Mouse (Mus musculus) left cerebral cortex, adult 11 months (tissue): ENCODE data around the gene Ifi206.

ENCODE experiments used
- DNase-seq: peaks from one replicate; pipeline ENCODE4 v3.0.0; 2022; ENCODE audit warnings: low spot score

The Ifi206 gene

DNA sequence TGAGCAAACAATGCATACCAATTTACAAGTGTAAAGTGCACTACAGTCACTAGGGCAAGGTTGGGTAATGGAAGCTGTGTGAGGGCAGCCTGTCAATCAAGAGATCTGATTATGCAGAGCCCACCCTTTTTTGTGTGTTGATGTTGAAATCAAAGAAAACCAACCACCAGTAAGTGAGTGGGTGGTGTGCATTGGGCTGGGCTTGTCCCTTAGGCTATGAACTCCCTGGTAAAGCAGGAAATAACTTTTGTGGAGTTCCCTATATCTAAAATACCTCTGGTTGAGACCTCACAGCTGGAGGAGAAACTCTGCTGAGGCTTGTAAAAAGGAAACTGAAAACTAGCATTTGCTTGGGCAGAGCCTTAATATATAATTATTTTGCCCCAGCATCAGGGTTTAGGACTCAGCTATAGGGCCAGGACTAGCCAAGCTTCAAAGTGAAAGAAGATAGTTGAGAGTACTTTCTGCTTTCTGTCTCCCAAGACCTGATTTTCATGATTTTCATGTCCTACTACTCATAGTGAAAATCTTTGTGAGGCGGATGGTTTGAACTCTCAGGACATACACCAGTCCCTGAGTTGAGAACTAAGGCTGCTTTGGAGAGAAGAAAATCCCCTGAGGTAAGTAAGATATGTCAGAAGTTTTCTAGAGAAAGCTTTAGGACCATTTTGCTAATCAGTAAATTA is 71.8 kb downstream of the Ifi206 start:
- no peak for DNase-seq

DNA sequence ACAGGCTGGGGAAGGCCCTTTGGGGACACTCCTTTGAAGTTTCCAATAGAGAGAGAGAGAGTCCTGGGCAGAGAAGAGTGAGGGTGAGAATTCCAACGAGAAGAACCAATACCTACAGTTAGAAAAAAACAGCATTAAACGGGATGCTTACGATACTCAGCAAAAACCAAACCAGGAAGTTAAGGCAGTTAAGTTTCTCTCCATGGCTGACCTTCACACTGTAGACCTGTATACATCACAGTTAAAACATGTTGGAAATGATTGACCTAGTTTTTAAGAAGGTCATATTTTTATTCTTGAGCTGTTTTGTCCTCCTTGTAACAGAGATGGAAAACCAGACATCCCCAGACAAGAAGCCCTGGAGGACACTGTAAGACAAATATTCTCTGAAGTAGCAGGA is 72.3 kb downstream of the Ifi206 start:
- no peak for DNase-seq
